Mouse (Mus musculus): ENCODE data around the gene Hcn3. TPM values are rescaled to one million over a fixed set of nuclear protein-coding genes. Genes with fewer than 3 reads are reported as not detected.

Gene Hcn3
- polyA plus RNA-seq, 1 experiment = 4.7 TPM

GRCm38 (mm10) chr3:89177242-89178106, 17.5 kb upstream of the Hcn3 start, which contains the start of gene Scamp3:
Scamp3 (plus strand) TSS chr3:89177473.
- TF ChIP-seq POLR2A (IDR thresholded peaks at IDR 0.05; ENCODE audit: insufficient read depth, low read length) = no peak
- TF ChIP-seq EP300 (IDR thresholded peaks at IDR 0.05; ENCODE audit: insufficient read depth, low read depth, low read length) = no peak
- TF ChIP-seq CTCF (IDR thresholded peaks at IDR 0.05; ENCODE audit: low read depth, low read length) = no peak
- H3K4me1 ChIP-seq (ENCODE audit: control insufficient read depth, insufficient read depth, low read length) = peaks cover 1% of the 10 kb centered on the region
- H3K36me3 ChIP-seq (ENCODE audit: control insufficient read depth, insufficient read depth, low read length, poor library complexity, severe bottlenecking) = peaks cover 45% of the 10 kb centered on the region
- peak within 1 kb of the TSS; percentile 34; the same call in 1 of the 2 replicates for H3K27ac ChIP-seq (ENCODE audit: insufficient read depth, low read length)
- peak within 1 kb of the TSS; percentile 94 for H3K4me3 ChIP-seq (ENCODE audit: low read depth, low read length)
- H3K27me3 ChIP-seq (ENCODE audit: control insufficient read depth, insufficient read depth, low read length, poor library complexity, severe bottlenecking) = no peaks in the 10 kb centered on the region
- H3K9me3 ChIP-seq (replicated peaks; ENCODE audit: control insufficient read depth, insufficient read depth, low read length, poor library complexity, severe bottlenecking) = no peaks in the 10 kb centered on the region
- peak within 1 kb of the TSS; percentile 85 for H3K9ac ChIP-seq (ENCODE audit: low read depth, poor library complexity, severe bottlenecking)

- peaks cover 54% of the 10 kb centered on the region for H3K36me3 ChIP-seq (ENCODE audit: control insufficient read depth, insufficient read depth, low read length, poor library complexity, severe bottlenecking)
- H3K4me3 ChIP-seq (ENCODE audit: low read depth, low read length) = no peak overlapping the region
- no peaks in the 10 kb centered on the region for H3K9me3 ChIP-seq (replicated peaks; ENCODE audit: control insufficient read depth, insufficient read depth, low read length, poor library complexity, severe bottlenecking)
- H3K9ac ChIP-seq (ENCODE audit: low read depth, poor library complexity, severe bottlenecking) = no peak overlapping the region
- no peaks in the 10 kb centered on the region for H3K27me3 ChIP-seq (ENCODE audit: control insufficient read depth, insufficient read depth, low read length, poor library complexity, severe bottlenecking)
- 0 out of 2 replicates have a peak overlapping the region, but pooled peaks have one; percentile 17 for H3K27ac ChIP-seq (ENCODE audit: insufficient read depth, low read length)
- TF ChIP-seq EP300 (IDR thresholded peaks at IDR 0.05; ENCODE audit: insufficient read depth, low read depth, low read length) (no peak), POLR2A (IDR thresholded peaks at IDR 0.05; ENCODE audit: insufficient read depth, low read length) (no peak), CTCF (IDR thresholded peaks at IDR 0.05; ENCODE audit: low read depth, low read length) (no peak)
- no peaks in the 10 kb centered on the region for H3K4me1 ChIP-seq (ENCODE audit: control insufficient read depth, insufficient read depth, low read length)
Measured at GRCm38 (mm10) chr3:89176421-89176820, 16.4 kb upstream of the Hcn3 start.

- no peak overlapping the region for H3K27ac ChIP-seq (ENCODE audit: insufficient read depth, low read length)
- no peak overlapping the region for H3K4me3 ChIP-seq (ENCODE audit: low read depth, low read length)
- H3K27me3 ChIP-seq (ENCODE audit: control insufficient read depth, insufficient read depth, low read length, poor library complexity, severe bottlenecking) = no peaks in the 10 kb centered on the region
- peaks cover 60% of the 10 kb centered on the region for H3K36me3 ChIP-seq (ENCODE audit: control insufficient read depth, insufficient read depth, low read length, poor library complexity, severe bottlenecking)
- H3K4me1 ChIP-seq (ENCODE audit: control insufficient read depth, insufficient read depth, low read length) = no peaks in the 10 kb centered on the region
- H3K9me3 ChIP-seq (replicated peaks; ENCODE audit: control insufficient read depth, insufficient read depth, low read length, poor library complexity, severe bottlenecking) = no peaks in the 10 kb centered on the region
- no peak overlapping the region for H3K9ac ChIP-seq (ENCODE audit: low read depth, poor library complexity, severe bottlenecking)
- TF ChIP-seq POLR2A (IDR thresholded peaks at IDR 0.05; ENCODE audit: insufficient read depth, low read length) = no peak
- no peak for TF ChIP-seq CTCF (IDR thresholded peaks at IDR 0.05; ENCODE audit: low read depth, low read length)
- TF ChIP-seq EP300 (IDR thresholded peaks at IDR 0.05; ENCODE audit: insufficient read depth, low read depth, low read length) = no peak
Measured at GRCm38 (mm10) chr3:89175544-89175943, 15.5 kb upstream of the Hcn3 start.

- no peaks in the 10 kb centered on the region for H3K9me3 ChIP-seq (replicated peaks; ENCODE audit: control insufficient read depth, insufficient read depth, low read length, poor library complexity, severe bottlenecking)
- H3K36me3 ChIP-seq (ENCODE audit: control insufficient read depth, insufficient read depth, low read length, poor library complexity, severe bottlenecking) = peaks cover 67% of the 10 kb centered on the region
- H3K4me3 ChIP-seq (ENCODE audit: low read depth, low read length) = no peak overlapping the region
- H3K9ac ChIP-seq (ENCODE audit: low read depth, poor library complexity, severe bottlenecking) = no peak overlapping the region
- H3K27ac ChIP-seq (ENCODE audit: insufficient read depth, low read length) = no peak overlapping the region
- H3K27me3 ChIP-seq (ENCODE audit: control insufficient read depth, insufficient read depth, low read length, poor library complexity, severe bottlenecking) = no peaks in the 10 kb centered on the region
- TF ChIP-seq CTCF (IDR thresholded peaks at IDR 0.05; ENCODE audit: low read depth, low read length) (no peak), POLR2A (IDR thresholded peaks at IDR 0.05; ENCODE audit: insufficient read depth, low read length) (no peak), EP300 (IDR thresholded peaks at IDR 0.05; ENCODE audit: insufficient read depth, low read depth, low read length) (no peak)
- no peaks in the 10 kb centered on the region for H3K4me1 ChIP-seq (ENCODE audit: control insufficient read depth, insufficient read depth, low read length)
Measured at GRCm38 (mm10) chr3:89174844-89175243, 14.8 kb upstream of the Hcn3 start.

GRCm38 (mm10) chr3:89166945-89167344, 6.9 kb upstream of the Hcn3 start:
- Histone ChIP-seq H3K4me3 (ENCODE audit: low read depth, low read length) (no peak overlapping the region), H3K36me3 (ENCODE audit: control insufficient read depth, insufficient read depth, low read length, poor library complexity, severe bottlenecking) (peaks cover 51% of the 10 kb centered on the region), H3K4me1 (ENCODE audit: control insufficient read depth, insufficient read depth, low read length) (no peaks in the 10 kb centered on the region), H3K9me3 (replicated peaks; ENCODE audit: control insufficient read depth, insufficient read depth, low read length, poor library complexity, severe bottlenecking) (no peaks in the 10 kb centered on the region), H3K9ac (ENCODE audit: low read depth, poor library complexity, severe bottlenecking) (no peak overlapping the region), H3K27me3 (ENCODE audit: control insufficient read depth, insufficient read depth, low read length, poor library complexity, severe bottlenecking) (no peaks in the 10 kb centered on the region), H3K27ac (ENCODE audit: insufficient read depth, low read length) (no peak overlapping the region)
- no peak for TF ChIP-seq CTCF (IDR thresholded peaks at IDR 0.05; ENCODE audit: low read depth, low read length)
- no peak for TF ChIP-seq EP300 (IDR thresholded peaks at IDR 0.05; ENCODE audit: insufficient read depth, low read depth, low read length)
- TF ChIP-seq POLR2A (IDR thresholded peaks at IDR 0.05; ENCODE audit: insufficient read depth, low read length) = no peak

GRCm38 (mm10) chr3:89165268-89165870, 5.4 kb upstream of the Hcn3 start:
- H3K4me3 ChIP-seq (ENCODE audit: low read depth, low read length) = peak overlapping the region; percentile 99
- no peaks in the 10 kb centered on the region for H3K27me3 ChIP-seq (ENCODE audit: control insufficient read depth, insufficient read depth, low read length, poor library complexity, severe bottlenecking)
- H3K9ac ChIP-seq (ENCODE audit: low read depth, poor library complexity, severe bottlenecking) = peak overlapping the region; percentile 98
- H3K4me1 ChIP-seq (ENCODE audit: control insufficient read depth, insufficient read depth, low read length) = no peaks in the 10 kb centered on the region
- peaks cover 37% of the 10 kb centered on the region for H3K36me3 ChIP-seq (ENCODE audit: control insufficient read depth, insufficient read depth, low read length, poor library complexity, severe bottlenecking)
- H3K27ac ChIP-seq (ENCODE audit: insufficient read depth, low read length) = peak overlapping the region; percentile 68
- TF ChIP-seq POLR2A (IDR thresholded peaks at IDR 0.05; ENCODE audit: insufficient read depth, low read length) (no peak), CTCF (IDR thresholded peaks at IDR 0.05; ENCODE audit: low read depth, low read length) (no peak), EP300 (IDR thresholded peaks at IDR 0.05; ENCODE audit: insufficient read depth, low read depth, low read length) (no peak)
- no peaks in the 10 kb centered on the region for H3K9me3 ChIP-seq (replicated peaks; ENCODE audit: control insufficient read depth, insufficient read depth, low read length, poor library complexity, severe bottlenecking)
